Mouse (Mus musculus) left cerebral cortex, postnatal 36 days (tissue): Measurements from ENCODE around the gene H2al1m. TPM values are rescaled to one million over a fixed set of nuclear protein-coding genes. Genes with fewer than 3 reads are reported as not detected.
"Not testable (repeated sequence)": the region's sequence is repeated elsewhere in the genome, so short reads cannot be mapped to it uniquely, and the experiment has no call there.

ENCODE experiments used
- DNase-seq, 2 experiments: peaks; one replicate each; pipeline ENCODE4 v3.0.0; 2021 to 2022; ENCODE audit warnings: low spot score in 2 of 2, mixed read lengths in 1 of 2
- intact Hi-C: fragments of 180-260 bp; cut with DNase I; formaldehyde crosslinking; loops from one replicate; pipeline ENCODE4 v1.15.1; 2025
- total RNA-seq, 2 experiments: library from RNA; stranded (reverse); gene quantifications; 2 replicates each; pipeline ENCODE4 v1.2.3; 2021

The H2al1m gene
- total RNA-seq = not detected

- DNase-seq, intact Hi-C loops: not testable (repeated sequence)
These were observed at the start of gene H2al1m for GRCm38 (mm10) chrX:9283464-9283863. Gene H2al1m (plus strand): TSS chrX:9283764.

GRCm38 (mm10) chrX:9240737-9241591 is 42.6 kb upstream of the H2al1m start:
- no peak for DNase-seq
- intact Hi-C loops = no loop called here

GRCm38 (mm10) chrX:9243381-9243864 is 40.1 kb upstream of the H2al1m start:
- intact Hi-C loops = no loop called here
- no peak for DNase-seq

- intact Hi-C loops = no loop called here
- no peak for DNase-seq
These were observed 38.8 kb upstream of the H2al1m start for GRCm38 (mm10) chrX:9244603-9245336.

GRCm38 (mm10) chrX:9248911-9249310 is 34.7 kb upstream of the H2al1m start:
- DNase-seq = no peak

GRCm38 (mm10) chrX:9253990-9254389 is 29.6 kb upstream of the H2al1m start:
- no peak for DNase-seq
- intact Hi-C loops = no loop called here

More at GRCm38 (mm10) chrX:9248911-9249310, 34.7 kb upstream of the H2al1m start:
- intact Hi-C loops = no loop called here

GRCm38 (mm10) chrX:9254901-9255300 is 28.7 kb upstream of the H2al1m start:
- DNase-seq = no peak
- intact Hi-C loops = no loop called here

- DNase-seq = no peak
- intact Hi-C loops = no loop called here
These were observed 26.8 kb upstream of the H2al1m start, which contains the start of gene Gm14862 for GRCm38 (mm10) chrX:9256766-9257165. Gene Gm14862 (minus strand): TSS chrX:9256899.

- no peak for DNase-seq
- intact Hi-C loops = no loop called here
These were observed 25.7 kb upstream of the H2al1m start for GRCm38 (mm10) chrX:9257831-9258230.

GRCm38 (mm10) chrX:9259267-9259666 is 24.3 kb upstream of the H2al1m start:
- intact Hi-C loops = no loop called here
- no peak for DNase-seq

- intact Hi-C loops = no loop called here
- DNase-seq = no peak
These were observed 12.5 kb upstream of the H2al1m start for GRCm38 (mm10) chrX:9271112-9271511.

- DNase-seq = no peak
- intact Hi-C loops = no loop called here
These were observed 11.6 kb upstream of the H2al1m start for GRCm38 (mm10) chrX:9271947-9272459.

- intact Hi-C loops = no loop called here
- peak; percentile 38 to 50 for DNase-seq
These were observed 10.9 kb upstream of the H2al1m start, which contains the start of gene Xk for GRCm38 (mm10) chrX:9272460-9273361. Gene Xk (plus strand): TSS chrX:9272756.

- intact Hi-C loops = no loop called here
- no peak for DNase-seq
These were observed 10.1 kb upstream of the H2al1m start for GRCm38 (mm10) chrX:9273377-9274002.

- intact Hi-C loops = no loop called here
These were observed 9.2 kb upstream of the H2al1m start for GRCm38 (mm10) chrX:9274321-9274720.

GRCm38 (mm10) chrX:9293140-9293829 is 9.7 kb downstream of the H2al1m start:
- intact Hi-C loops, DNase-seq: not testable (repeated sequence)

More at GRCm38 (mm10) chrX:9274321-9274720, 9.2 kb upstream of the H2al1m start:
- no peak for DNase-seq

- intact Hi-C loops = no loop called here
- no peak for DNase-seq
These were observed 14.9 kb downstream of the H2al1m start for GRCm38 (mm10) chrX:9298413-9298864.

- no peak for DNase-seq
- intact Hi-C loops = no loop called here
These were observed 19.2 kb downstream of the H2al1m start for GRCm38 (mm10) chrX:9302791-9303190.
